Mouse (Mus musculus) heart, embryonic 12.5 days (tissue): ENCODE data around the gene Fat3. TPM values are rescaled to one million over a fixed set of nuclear protein-coding genes. Genes with fewer than 3 reads are reported as not detected.
A peak's percentile ranks its signal among the peaks of the same experiment; 100 is the strongest.

Experiments used
- ATAC-seq: fragments of 200-750 bp; cut with Nextera tagmentation; 2 replicates; pipeline ENCODE4 v1.8.0; 2017; ENCODE audit warnings: moderate TSS enrichment, moderate library complexity; ENCODE audit not compliant: insufficient number of reproducible peaks, low FRiP score
- H3K27ac ChIP-seq: fragments of 300-500 bp; sonication (generic); 2 replicates; pipeline ENCODE4 v1.5.1; 2016; ENCODE audit warnings: mild to moderate bottlenecking, moderate library complexity; ENCODE audit not compliant: poor library complexity, severe bottlenecking
- H3K27me3 ChIP-seq: fragments of 300-500 bp; sonication (generic); replicated peaks from 2 replicates; pipeline ENCODE4 v1.6.1; 2016; ENCODE audit warnings: mild to moderate bottlenecking, moderate library complexity
- H3K36me3 ChIP-seq: fragments of 300-500 bp; sonication (generic); 2 replicates; pipeline ENCODE4 v1.6.1; 2016; ENCODE audit warnings: mild to moderate bottlenecking, moderate library complexity
- H3K4me1 ChIP-seq: fragments of 300-500 bp; sonication (generic); replicated peaks from 2 replicates; pipeline ENCODE4 v1.6.1; 2016; ENCODE audit warnings: mild to moderate bottlenecking
- H3K4me2 ChIP-seq: fragments of 300-500 bp; sonication (generic); 2 replicates; pipeline ENCODE4 v1.6.1; 2016; ENCODE audit warnings: mild to moderate bottlenecking, moderate library complexity
- H3K4me3 ChIP-seq: fragments of 300-500 bp; sonication (generic); 2 replicates; pipeline ENCODE4 v1.5.1; 2016; ENCODE audit warnings: mild to moderate bottlenecking
- H3K9ac ChIP-seq: fragments of 300-500 bp; sonication (generic); 2 replicates; pipeline ENCODE4 v1.6.1; 2016; ENCODE audit warnings: mild to moderate bottlenecking, moderate library complexity
- H3K9me3 ChIP-seq: fragments of 300-500 bp; sonication (generic); replicated peaks from 2 replicates; pipeline ENCODE4 v1.6.1; 2016; ENCODE audit warnings: mild to moderate bottlenecking, moderate library complexity
- WGBS: fragments of 180-500 bp; shearing (Covaris S2); methylation state at CpG from one replicate; pipeline ENCODE4 v1.1.7; 2016; 5-methylcytosine and 5-hydroxymethylcytosine counted together
- polyA plus RNA-seq: library from polyadenylated mRNA; unstranded; fragments of >200 nt; fragmentation: Nextera tagmentation; extraction: Ambion mirVana; gene quantifications from 2 replicates; pipeline ENCODE4 v1.2.1, GENCODE M21; 2016

Fat3 gene
- polyA plus RNA-seq, 1 experiment from 2014 or later: 1.5 TPM

DNA sequence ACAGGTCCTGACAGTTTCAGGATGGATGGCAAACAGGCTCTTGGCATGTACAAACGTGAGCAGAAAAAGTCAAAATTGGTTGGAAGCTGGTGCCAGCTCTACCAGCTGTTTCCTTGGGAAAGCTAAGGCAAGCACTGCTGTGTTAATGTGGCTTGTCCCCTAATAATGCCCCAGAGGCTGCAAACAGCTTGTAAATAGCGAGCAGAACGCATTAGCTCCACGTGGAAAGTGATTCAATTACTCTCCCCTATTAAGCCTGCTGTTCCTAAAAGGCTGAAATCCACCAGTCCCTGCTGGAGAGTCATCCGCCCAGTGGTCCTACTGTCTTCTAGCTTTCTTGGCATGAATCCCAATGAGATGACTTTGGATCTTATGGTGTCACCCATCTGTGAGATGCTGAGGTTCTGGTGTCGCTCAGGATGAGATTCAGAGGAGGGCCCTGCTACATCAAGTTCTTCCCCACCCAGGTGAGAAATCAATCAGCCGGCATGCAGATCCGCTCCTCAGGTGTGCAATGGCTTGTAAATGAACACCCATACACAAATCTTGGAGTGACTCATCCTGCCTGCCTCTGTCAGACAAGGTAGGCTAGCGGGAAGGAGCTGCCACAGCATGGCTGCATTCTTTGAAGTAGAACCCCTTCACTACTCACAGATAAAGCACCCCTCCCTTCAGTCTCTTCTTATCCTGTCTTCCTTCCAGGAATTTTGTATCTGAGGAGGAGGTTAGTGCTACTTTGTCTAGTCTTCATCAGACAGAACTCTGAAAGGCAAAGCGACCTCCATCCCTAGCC is 634.6 kb downstream of the Fat3 start:
- H3K9ac ChIP-seq: no peak overlapping the region
- 74% methylated on average over 10 of the region's 10 CpGs for WGBS
- H3K27me3 ChIP-seq: no peaks in the 10 kb centered on the region
- ATAC-seq: no peak
- H3K4me3 ChIP-seq: no peak overlapping the region
- no peak overlapping the region for H3K4me2 ChIP-seq
- no peak overlapping the region for H3K27ac ChIP-seq
- H3K36me3 ChIP-seq: no peaks in the 10 kb centered on the region
- H3K9me3 ChIP-seq: no peaks in the 10 kb centered on the region
- peaks cover 7% of the 10 kb centered on the region; the same call in 1 of the 2 replicates for H3K4me1 ChIP-seq

DNA sequence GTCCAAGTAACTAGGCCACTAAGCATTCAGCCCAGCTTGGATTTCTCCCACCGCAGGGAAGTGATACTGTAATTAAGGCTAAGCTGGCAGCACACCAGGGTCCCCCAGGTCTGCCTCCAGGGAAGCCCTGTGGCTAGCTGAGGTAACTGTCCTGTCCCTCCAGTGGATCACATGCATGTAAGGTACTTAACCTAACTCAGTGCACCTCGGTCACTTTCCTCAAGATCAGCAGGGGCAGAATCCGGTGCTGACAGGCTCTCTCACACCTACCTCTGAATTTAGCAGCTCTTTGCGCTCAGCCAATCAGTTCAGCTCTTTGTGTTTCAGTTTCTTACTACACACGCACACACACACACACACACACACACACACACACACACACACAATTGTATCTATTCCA is 639.7 kb downstream of the Fat3 start:
- Histone ChIP-seq H3K4me2 (no peak overlapping the region), H3K9me3 (no peaks in the 10 kb centered on the region), H3K36me3 (no peaks in the 10 kb centered on the region), H3K4me3 (no peak overlapping the region), H3K27ac (no peak overlapping the region), H3K27me3 (no peaks in the 10 kb centered on the region), H3K4me1 (peaks cover 11% of the 10 kb centered on the region; the same call in 1 of the 2 replicates), H3K9ac (no peak overlapping the region)
- ATAC-seq: 0 out of 2 replicates have a peak, but pooled peaks have one; percentile 36
- 38% methylated on average over 5 of the region's 5 CpGs for WGBS
